Mouse (Mus musculus) spleen, adult 2 months (tissue): ENCODE measurements at regions not wholly inside any gene's neighbourhood (a gene's known extent, or its start where the extent isn't known, plus 50 kb on each side); places are given as distances from the start of the nearest gene placed in this dataset.

Source experiments
- CTCF ChIP-seq: fragments of 200-500 bp; IDR thresholded peaks from 2 replicates; pipeline ENCODE4 v1.5.1; 2011; ENCODE audit warnings: mild to moderate bottlenecking, inconsistent platforms; ENCODE audit not compliant: insufficient read depth, insufficient read length, insufficient replicate concordance; ENCODE audit errors: extremely low read depth
- POLR2A ChIP-seq: fragments of 200-500 bp; IDR thresholded peaks from 2 replicates; pipeline ENCODE4 v1.6.1; 2011; ENCODE audit warnings: low read depth, low read length, inconsistent platforms

- TF ChIP-seq CTCF (no peak), POLR2A (no peak)
Observed at GRCm38 (mm10) chr10:97877088-97877487, 150.5 kb upstream of the C030005K15Rik start.
